Mouse (Mus musculus): Measurements from ENCODE around the gene Hacd4.

- no peak for TF ChIP-seq CTCF (IDR thresholded peaks at IDR 0.05; ENCODE audit: extremely low read depth, insufficient read depth, low read length)
- no peak for TF ChIP-seq POLR2A (IDR thresholded peaks at IDR 0.05; ENCODE audit: extremely low read depth, insufficient read depth, low read length)
Measured at GRCm38 (mm10) chr4:88461315-88461714, 22.6 kb upstream of the Hacd4 start.

Measured in cortical plate, adult 2 months (tissue).